Mouse (Mus musculus) T-cell, adult 66 days (primary cell): ENCODE data around the gene Insig1. TPM values are rescaled to one million over a fixed set of nuclear protein-coding genes. Genes with fewer than 3 reads are reported as not detected.

ENCODE experiments used
- total RNA-seq, 2 experiments: library from RNA; stranded (reverse); gene quantifications; 3 replicates in 1 of 2; 4 replicates in 1 of 2; pipeline ENCODE4 v1.2.4; 2023

The Insig1 gene
- total RNA-seq = 10 to 100 TPM; 78.3 to 80.0 TPM

GRCm38 (mm10) chr5:28070828-28071455, at the start of gene Insig1:
TSS of gene Insig1 (plus strand) at chr5:28071363.

Other genes starting within 250 kb of the Insig1 start
- not detected for gene Htr5a, start 229.2 kb upstream of the Insig1 start, total RNA-seq
- gene En2, start 94.3 kb downstream of the Insig1 start, total RNA-seq = not detected
- gene Cnpy1, start 174.4 kb downstream of the Insig1 start, total RNA-seq = not detected
- 100 to 1,000 TPM; 158 to 161 TPM for gene Rbm33, start 245.8 kb downstream of the Insig1 start, total RNA-seq